Mouse (Mus musculus): ENCODE data around the gene Aco2. TPM values are rescaled to one million over a fixed set of nuclear protein-coding genes. Genes with fewer than 3 reads are reported as not detected.
A peak's percentile ranks its signal among the peaks of the same experiment; 100 is the strongest.

The Aco2 gene
- polyA plus RNA-seq, 2 experiments: 72.1 to 85.0 TPM

- TF ChIP-seq CTCF (IDR thresholded peaks at IDR 0.05; ENCODE audit: low read depth) (no peak), EP300 (IDR thresholded peaks at IDR 0.05; ENCODE audit: low read depth) (no peak)
- no peak for ATAC-seq (ENCODE audit: insufficient read depth)
- peaks cover 0 to 2% of the 10 kb centered on the region in 2 experiments; a peak in 1 of 4 replicates for H3K4me1 ChIP-seq (replicated peaks; ENCODE audit: control insufficient read depth in 2 of 2, insufficient read depth in 2 of 2, low read length in 1 of 2)
- 40% methylated on average over 12 of the region's 12 CpGs for WGBS (ENCODE audit: insufficient replicate concordance)
- no peak overlapping the region for H3K4me2 ChIP-seq (ENCODE audit: low read depth)
- H3K27ac ChIP-seq: no peak overlapping the region
- H3K36me3 ChIP-seq (replicated peaks; ENCODE audit: control insufficient read depth, insufficient read depth, low read depth): no peaks in the 10 kb centered on the region
- no peak for DNase-seq (ENCODE audit: low read depth in 3 of 3, low spot score in 3 of 3)
- no peaks in the 10 kb centered on the region for H3K9me3 ChIP-seq (ENCODE audit: control insufficient read depth, low read length)
- H3K27me3 ChIP-seq (ENCODE audit: control insufficient read depth, insufficient read depth, low read length): peaks cover 19% of the 10 kb centered on the region
- H3K9ac ChIP-seq (replicated peaks): no peak overlapping the region
- no peak overlapping the region for H3K4me3 ChIP-seq (ENCODE audit: insufficient read depth in 1 of 2, low read depth in 2 of 2, low read length in 2 of 2)
Measured at GRCm38 (mm10) chr15:81932951-81933470, 60.9 kb downstream of the Aco2 start.

GRCm38 (mm10) chr15:81933986-81934385 is 61.9 kb downstream of the Aco2 start:
- Histone ChIP-seq H3K27me3 (ENCODE audit: control insufficient read depth, insufficient read depth, low read length) (peaks cover 20% of the 10 kb centered on the region), H3K9ac (replicated peaks) (no peak overlapping the region), H3K4me1 (replicated peaks; ENCODE audit: control insufficient read depth in 2 of 2, insufficient read depth in 2 of 2, low read length in 1 of 2) (peaks cover 0 to 2% of the 10 kb centered on the region in 2 experiments; a peak in 2 of 4 replicates), H3K4me2 (ENCODE audit: low read depth) (no peak overlapping the region), H3K9me3 (ENCODE audit: control insufficient read depth, low read length) (no peaks in the 10 kb centered on the region), H3K36me3 (replicated peaks; ENCODE audit: control insufficient read depth, insufficient read depth, low read depth) (no peaks in the 10 kb centered on the region), H3K27ac (no peak overlapping the region), H3K4me3 (ENCODE audit: insufficient read depth in 1 of 2, low read depth in 2 of 2, low read length in 2 of 2) (no peak overlapping the region)
- TF ChIP-seq EP300 (IDR thresholded peaks at IDR 0.05; ENCODE audit: low read depth) (no peak), CTCF (IDR thresholded peaks at IDR 0.05; ENCODE audit: low read depth) (no peak)
- DNase-seq (ENCODE audit: low read depth in 3 of 3, low spot score in 3 of 3): no peak
- no peak for ATAC-seq (ENCODE audit: insufficient read depth)
- 62% methylated on average over 1 of the region's 1 CpGs for WGBS (ENCODE audit: insufficient replicate concordance)

- H3K27ac ChIP-seq: no peak overlapping the region
- TF ChIP-seq EP300 (IDR thresholded peaks at IDR 0.05; ENCODE audit: low read depth): no peak
- TF ChIP-seq CTCF (IDR thresholded peaks at IDR 0.05; ENCODE audit: low read depth): no peak
- ATAC-seq (ENCODE audit: insufficient read depth) (no peak), DNase-seq (ENCODE audit: low read depth in 3 of 3, low spot score in 3 of 3) (no peak)
- H3K36me3 ChIP-seq (replicated peaks; ENCODE audit: control insufficient read depth, insufficient read depth, low read depth): no peaks in the 10 kb centered on the region
- H3K4me3 ChIP-seq (ENCODE audit: insufficient read depth in 1 of 2, low read depth in 2 of 2, low read length in 2 of 2): no peak overlapping the region
- peaks cover 0 to 11% of the 10 kb centered on the region in 2 experiments; a peak in 3 of 4 replicates for H3K4me1 ChIP-seq (replicated peaks; ENCODE audit: control insufficient read depth in 2 of 2, insufficient read depth in 2 of 2, low read length in 1 of 2)
- peaks cover 20% of the 10 kb centered on the region for H3K27me3 ChIP-seq (ENCODE audit: control insufficient read depth, insufficient read depth, low read length)
- WGBS (ENCODE audit: insufficient replicate concordance): 36% methylated on average over 7 of the region's 7 CpGs
- H3K4me2 ChIP-seq (ENCODE audit: low read depth): no peak overlapping the region; the same call in 1 of the 2 replicates
- H3K9me3 ChIP-seq (ENCODE audit: control insufficient read depth, low read length): no peaks in the 10 kb centered on the region
- no peak overlapping the region for H3K9ac ChIP-seq (replicated peaks)
Measured at GRCm38 (mm10) chr15:81935869-81936637, 63.9 kb downstream of the Aco2 start.

DNA sequence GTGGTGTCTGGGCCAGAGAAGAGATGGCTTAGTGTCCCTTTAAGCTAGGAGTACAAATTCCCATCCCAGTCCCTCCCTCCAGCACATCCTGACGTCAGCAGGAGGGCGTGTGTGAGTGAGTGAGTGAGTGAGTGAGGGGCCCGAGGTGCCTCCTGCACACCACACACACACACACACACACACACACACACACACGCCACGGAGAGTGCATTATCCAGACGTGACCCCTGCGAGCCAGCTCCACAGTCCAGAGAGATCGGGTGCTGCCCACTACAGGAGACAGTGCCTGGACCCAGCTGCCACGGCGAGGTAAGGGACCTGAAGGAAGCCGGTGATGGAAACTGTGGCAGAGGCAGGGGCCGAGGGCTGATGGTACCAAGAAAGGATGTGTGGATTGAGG is 64.6 kb downstream of the Aco2 start, which contains the start of gene Csdc2:
Gene Csdc2 (plus strand): TSS at position 81 of the 400 bp plus-strand sequence.
- DNase-seq (ENCODE audit: low read depth in 3 of 3, low spot score in 3 of 3) (no peak), ATAC-seq (ENCODE audit: insufficient read depth) (no peak)
- H3K27me3 ChIP-seq (ENCODE audit: control insufficient read depth, insufficient read depth, low read length): peaks cover 20% of the 10 kb centered on the region
- no peak within 1 kb of the TSS for H3K9ac ChIP-seq (replicated peaks)
- no peaks in the 10 kb centered on the region for H3K36me3 ChIP-seq (replicated peaks; ENCODE audit: control insufficient read depth, insufficient read depth, low read depth)
- H3K4me3 ChIP-seq (ENCODE audit: insufficient read depth in 1 of 2, low read depth in 2 of 2, low read length in 2 of 2): peak within 1 kb of the TSS; percentile 2 to 13; a peak in 3 of 4 replicates
- no peak within 1 kb of the TSS for H3K27ac ChIP-seq
- 9% methylated on average over 12 of the region's 12 CpGs for WGBS (ENCODE audit: insufficient replicate concordance)
- H3K4me1 ChIP-seq (replicated peaks; ENCODE audit: control insufficient read depth in 2 of 2, insufficient read depth in 2 of 2, low read length in 1 of 2): peaks cover 0 to 11% of the 10 kb centered on the region in 2 experiments; a peak in 3 of 4 replicates
- H3K4me2 ChIP-seq (ENCODE audit: low read depth): peak within 1 kb of the TSS; percentile 31
- H3K9me3 ChIP-seq (ENCODE audit: control insufficient read depth, low read length): no peaks in the 10 kb centered on the region
- no peak for TF ChIP-seq EP300 (IDR thresholded peaks at IDR 0.05; ENCODE audit: low read depth)
- TF ChIP-seq CTCF (IDR thresholded peaks at IDR 0.05; ENCODE audit: low read depth): peak; percentile 32; the same call in 1 of the 2 replicates

Data from liver, embryonic 14.5 days (tissue).